Mouse (Mus musculus): Measurements from ENCODE around the gene Snx10. TPM values are rescaled to one million over a fixed set of nuclear protein-coding genes. Genes with fewer than 3 reads are reported as not detected.

Gene Snx10
- polyA plus RNA-seq, 1 experiment: 1.1 TPM

DNA sequence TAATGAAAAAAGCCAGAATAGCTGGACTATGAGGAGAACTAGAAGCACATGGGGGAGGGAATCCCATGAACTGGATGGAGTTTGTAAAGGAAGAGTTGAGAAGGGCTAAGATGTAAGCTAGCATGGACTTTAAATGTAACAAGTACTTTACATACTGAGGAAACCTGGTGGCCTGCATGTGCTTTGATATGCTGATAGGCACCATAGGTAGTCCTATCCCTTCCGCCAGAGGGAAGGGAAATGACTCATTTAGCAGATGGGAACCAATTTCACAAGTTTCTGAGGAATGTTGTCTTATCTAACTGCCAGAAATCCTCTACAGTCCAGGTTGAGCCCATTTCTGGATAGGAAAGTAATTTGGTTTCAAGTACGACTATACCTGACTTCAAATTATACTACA lies 38.1 kb upstream of the Snx10 start:
- no peak overlapping the region for H3ac ChIP-seq (ENCODE audit: control insufficient read depth, insufficient read length, low read depth)
- H3K79me3 ChIP-seq (ENCODE audit: low read depth): peaks cover 2% of the 10 kb centered on the region
- H3K79me2 ChIP-seq (ENCODE audit: control insufficient read depth, insufficient read depth): peaks cover 12% of the 10 kb centered on the region
- peaks cover 27% of the 10 kb centered on the region for H3K36me3 ChIP-seq (ENCODE audit: control insufficient read depth, insufficient read depth)
- no peak for TF ChIP-seq MYOG (IDR thresholded peaks at IDR 0.05; ENCODE audit: control insufficient read depth, extremely low read depth, insufficient read length)
- TF ChIP-seq CTCF (IDR thresholded peaks at IDR 0.05; ENCODE audit: control insufficient read depth, insufficient read depth, insufficient read length): no peak
- no peak for TF ChIP-seq CEBPB (IDR thresholded peaks at IDR 0.05; ENCODE audit: low read depth)
- TF ChIP-seq USF1 (IDR thresholded peaks at IDR 0.05; ENCODE audit: low read depth): no peak
- no peak for TF ChIP-seq FOSL1 (IDR thresholded peaks at IDR 0.05; ENCODE audit: insufficient read depth, low read length, poor library complexity, severe bottlenecking)
- no peak for TF ChIP-seq MAX (IDR thresholded peaks at IDR 0.05)
- no peak for TF ChIP-seq MYOD1 (IDR thresholded peaks at IDR 0.05; ENCODE audit: control insufficient read depth, insufficient read length, low read depth)
- no peaks in the 10 kb centered on the region for H3K27me3 ChIP-seq (ENCODE audit: control insufficient read depth, insufficient read depth, insufficient read length)
- H3K4me3 ChIP-seq (ENCODE audit: insufficient read depth, poor library complexity, severe bottlenecking): no peak overlapping the region

DNA sequence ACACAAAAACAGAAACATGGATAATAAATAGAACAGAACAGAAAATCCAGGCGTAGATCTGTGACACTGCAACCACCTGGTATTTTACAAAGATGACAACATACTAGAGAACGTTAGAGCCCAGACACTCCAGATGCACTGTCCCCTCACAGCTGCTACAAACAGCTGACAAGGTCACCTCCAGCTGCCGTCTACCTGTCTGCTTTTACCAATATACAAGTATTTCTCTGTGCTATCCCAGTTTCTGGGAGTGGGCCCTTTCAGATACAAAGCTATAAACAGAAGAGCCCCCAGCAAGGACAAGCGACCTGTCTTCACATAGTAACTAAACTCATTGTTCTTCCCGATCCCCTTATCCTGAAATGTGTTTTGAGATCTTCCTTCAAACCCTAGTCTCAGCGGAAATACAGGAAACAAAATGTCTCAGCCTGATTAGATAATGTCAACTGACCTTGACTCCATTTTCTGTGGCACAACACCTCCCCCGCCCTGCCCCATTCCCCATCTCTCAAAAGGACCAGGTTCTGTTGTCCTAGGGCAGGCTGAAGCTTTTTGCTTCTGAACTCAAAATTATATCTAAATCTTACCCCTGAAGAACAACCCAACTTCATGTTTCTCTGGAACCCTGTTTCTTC lies 37.5 kb upstream of the Snx10 start:
- Histone ChIP-seq H3ac (ENCODE audit: control insufficient read depth, insufficient read length, low read depth) (no peak overlapping the region), H3K36me3 (ENCODE audit: control insufficient read depth, insufficient read depth) (peaks cover 22% of the 10 kb centered on the region), H3K79me2 (ENCODE audit: control insufficient read depth, insufficient read depth) (peaks cover 8% of the 10 kb centered on the region), H3K79me3 (ENCODE audit: low read depth) (no peaks in the 10 kb centered on the region), H3K4me3 (ENCODE audit: insufficient read depth, poor library complexity, severe bottlenecking) (no peak overlapping the region), H3K27me3 (ENCODE audit: control insufficient read depth, insufficient read depth, insufficient read length) (no peaks in the 10 kb centered on the region)
- no peak for TF ChIP-seq USF1 (IDR thresholded peaks at IDR 0.05; ENCODE audit: low read depth)
- no peak for TF ChIP-seq MYOG (IDR thresholded peaks at IDR 0.05; ENCODE audit: control insufficient read depth, extremely low read depth, insufficient read length)
- TF ChIP-seq CTCF (IDR thresholded peaks at IDR 0.05; ENCODE audit: control insufficient read depth, insufficient read depth, insufficient read length): no peak
- no peak for TF ChIP-seq CEBPB (IDR thresholded peaks at IDR 0.05; ENCODE audit: low read depth)
- TF ChIP-seq MAX (IDR thresholded peaks at IDR 0.05): no peak
- no peak for TF ChIP-seq FOSL1 (IDR thresholded peaks at IDR 0.05; ENCODE audit: insufficient read depth, low read length, poor library complexity, severe bottlenecking)

DNA sequence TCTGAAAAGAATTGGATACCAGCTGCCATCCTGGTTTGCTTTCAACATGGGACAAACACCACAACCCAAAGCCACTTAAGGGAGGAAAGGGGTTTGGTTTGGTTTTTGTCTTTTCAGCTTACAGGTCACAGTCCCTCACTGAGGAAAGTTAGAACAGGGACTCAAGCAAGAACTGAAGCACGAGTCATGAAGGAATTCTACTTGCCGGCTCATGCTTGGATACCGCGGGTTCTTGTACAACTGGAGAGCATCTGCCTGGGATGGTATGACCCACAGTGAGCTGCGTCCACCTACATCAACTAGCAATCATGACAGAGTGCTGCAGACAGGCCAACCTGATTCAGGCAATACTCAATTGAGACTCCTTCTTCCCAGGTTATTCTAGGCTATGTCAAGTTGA lies 37.0 kb upstream of the Snx10 start:
- TF ChIP-seq MYOG (IDR thresholded peaks at IDR 0.05; ENCODE audit: control insufficient read depth, extremely low read depth, insufficient read length) (no peak), USF1 (IDR thresholded peaks at IDR 0.05; ENCODE audit: low read depth) (no peak)
- H3K4me3 ChIP-seq (ENCODE audit: insufficient read depth, poor library complexity, severe bottlenecking): no peak overlapping the region
- H3K27me3 ChIP-seq (ENCODE audit: control insufficient read depth, insufficient read depth, insufficient read length): no peaks in the 10 kb centered on the region
- no peaks in the 10 kb centered on the region for H3K79me3 ChIP-seq (ENCODE audit: low read depth)
- no peak overlapping the region for H3ac ChIP-seq (ENCODE audit: control insufficient read depth, insufficient read length, low read depth)
- H3K79me2 ChIP-seq (ENCODE audit: control insufficient read depth, insufficient read depth): peaks cover 4% of the 10 kb centered on the region
- H3K36me3 ChIP-seq (ENCODE audit: control insufficient read depth, insufficient read depth): peaks cover 16% of the 10 kb centered on the region

DNA sequence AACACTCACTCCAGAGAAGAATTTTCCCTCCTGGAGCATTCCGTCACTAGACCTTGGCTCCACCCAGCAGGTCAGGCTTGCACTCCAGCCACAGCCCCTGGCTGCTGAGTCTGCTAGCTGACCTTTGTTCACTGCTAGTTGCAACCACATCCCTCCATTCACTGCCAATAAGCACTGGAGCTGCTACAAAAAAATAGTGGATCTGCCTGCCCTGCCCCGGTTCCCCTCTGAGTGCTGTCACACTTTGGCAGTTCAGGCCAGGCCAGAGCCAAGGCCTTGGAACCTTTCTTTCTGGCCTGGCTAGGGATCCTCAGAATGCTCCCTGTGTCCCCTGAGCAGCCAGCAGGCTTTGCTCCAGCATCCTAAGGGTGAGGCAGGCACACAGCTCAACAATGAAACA lies 33.9 kb upstream of the Snx10 start:
- no peak overlapping the region for H3ac ChIP-seq (ENCODE audit: control insufficient read depth, insufficient read length, low read depth)
- no peaks in the 10 kb centered on the region for H3K79me3 ChIP-seq (ENCODE audit: low read depth)
- no peak for TF ChIP-seq FOSL1 (IDR thresholded peaks at IDR 0.05; ENCODE audit: insufficient read depth, low read length, poor library complexity, severe bottlenecking)
- TF ChIP-seq USF1 (IDR thresholded peaks at IDR 0.05; ENCODE audit: low read depth): no peak
- TF ChIP-seq MAX (IDR thresholded peaks at IDR 0.05): no peak
- TF ChIP-seq MYOG (IDR thresholded peaks at IDR 0.05; ENCODE audit: control insufficient read depth, extremely low read depth, insufficient read length): no peak
- no peak for TF ChIP-seq CTCF (IDR thresholded peaks at IDR 0.05; ENCODE audit: control insufficient read depth, insufficient read depth, insufficient read length)
- no peak for TF ChIP-seq CEBPB (IDR thresholded peaks at IDR 0.05; ENCODE audit: low read depth)
- TF ChIP-seq MYOD1 (IDR thresholded peaks at IDR 0.05; ENCODE audit: control insufficient read depth, insufficient read length, low read depth): no peak
- no peaks in the 10 kb centered on the region for H3K36me3 ChIP-seq (ENCODE audit: control insufficient read depth, insufficient read depth)
- no peaks in the 10 kb centered on the region for H3K79me2 ChIP-seq (ENCODE audit: control insufficient read depth, insufficient read depth)
- no peak overlapping the region for H3K4me3 ChIP-seq (ENCODE audit: insufficient read depth, poor library complexity, severe bottlenecking)
- no peaks in the 10 kb centered on the region for H3K27me3 ChIP-seq (ENCODE audit: control insufficient read depth, insufficient read depth, insufficient read length)

DNA sequence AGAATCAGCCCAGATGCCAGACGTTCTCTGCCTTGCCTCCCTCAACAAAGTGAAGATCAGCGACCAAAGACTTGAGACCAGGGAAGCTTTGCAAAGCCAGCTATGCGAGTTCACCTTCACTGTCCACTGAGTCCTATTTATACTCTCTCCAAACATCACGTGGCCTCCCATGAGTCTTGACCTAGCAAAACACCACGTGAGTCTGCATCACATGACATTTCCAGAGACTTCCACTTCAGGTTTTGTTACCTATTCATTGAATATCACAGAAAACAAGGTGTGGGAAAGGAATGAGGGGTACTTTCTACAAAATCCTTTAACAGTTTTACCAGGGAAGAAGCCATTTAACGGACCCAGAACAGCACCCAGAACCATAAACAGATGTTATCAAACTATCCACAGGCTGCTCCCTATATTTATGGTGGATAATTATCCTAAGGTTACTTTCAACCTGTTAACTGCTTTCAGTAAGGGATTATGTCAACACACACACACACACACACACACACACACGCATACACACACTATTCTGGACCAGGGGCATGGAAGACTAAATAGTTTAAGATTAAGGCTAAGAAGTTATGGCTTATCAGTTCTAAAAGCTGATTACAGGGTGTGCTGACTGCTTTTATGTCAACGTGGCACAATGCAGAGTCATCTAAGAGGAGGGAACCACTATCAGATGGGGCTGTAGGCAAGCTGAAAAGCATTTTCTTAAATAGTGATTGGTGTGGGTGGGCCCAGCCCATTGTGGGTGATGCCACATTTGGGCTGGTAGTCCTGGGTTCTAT lies 26.2 kb upstream of the Snx10 start:
- H3K79me3 ChIP-seq (ENCODE audit: low read depth): no peaks in the 10 kb centered on the region
- H3ac ChIP-seq (ENCODE audit: control insufficient read depth, insufficient read length, low read depth): no peak overlapping the region
- H3K27me3 ChIP-seq (ENCODE audit: control insufficient read depth, insufficient read depth, insufficient read length): no peaks in the 10 kb centered on the region
- no peaks in the 10 kb centered on the region for H3K79me2 ChIP-seq (ENCODE audit: control insufficient read depth, insufficient read depth)
- no peak for TF ChIP-seq FOSL1 (IDR thresholded peaks at IDR 0.05; ENCODE audit: insufficient read depth, low read length, poor library complexity, severe bottlenecking)
- peak; percentile 17 for TF ChIP-seq USF1 (IDR thresholded peaks at IDR 0.05; ENCODE audit: low read depth)
- TF ChIP-seq MYOD1 (IDR thresholded peaks at IDR 0.05; ENCODE audit: control insufficient read depth, insufficient read length, low read depth): no peak
- no peak overlapping the region for H3K4me3 ChIP-seq (ENCODE audit: insufficient read depth, poor library complexity, severe bottlenecking)
- H3K36me3 ChIP-seq (ENCODE audit: control insufficient read depth, insufficient read depth): no peaks in the 10 kb centered on the region

DNA sequence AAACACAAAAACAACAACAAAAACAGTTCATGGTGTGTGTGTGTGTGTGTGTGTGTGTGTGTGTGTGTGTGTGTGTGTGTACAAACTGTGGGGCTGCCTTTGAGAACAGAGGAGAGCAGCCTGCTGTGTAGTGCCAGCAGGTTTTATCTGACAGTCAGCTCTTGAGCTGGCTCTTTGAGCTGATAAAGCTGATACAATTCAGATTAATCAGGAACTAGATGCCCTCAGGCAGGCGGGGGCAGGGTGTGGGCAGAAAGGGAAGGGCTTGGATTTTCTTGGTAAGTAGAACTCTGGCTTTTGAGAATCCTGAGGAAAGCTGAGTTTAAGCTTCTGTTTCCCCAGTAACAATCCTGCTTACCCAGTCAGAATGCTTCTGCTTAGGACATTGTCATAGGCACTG lies 18.0 kb upstream of the Snx10 start:
- H3K27me3 ChIP-seq (ENCODE audit: control insufficient read depth, insufficient read depth, insufficient read length): no peaks in the 10 kb centered on the region
- no peaks in the 10 kb centered on the region for H3K79me3 ChIP-seq (ENCODE audit: low read depth)
- no peaks in the 10 kb centered on the region for H3K79me2 ChIP-seq (ENCODE audit: control insufficient read depth, insufficient read depth)
- TF ChIP-seq CTCF (IDR thresholded peaks at IDR 0.05; ENCODE audit: control insufficient read depth, insufficient read depth, insufficient read length) (no peak), MYOG (IDR thresholded peaks at IDR 0.05; ENCODE audit: control insufficient read depth, extremely low read depth, insufficient read length) (no peak), USF1 (IDR thresholded peaks at IDR 0.05; ENCODE audit: low read depth) (no peak), CEBPB (IDR thresholded peaks at IDR 0.05; ENCODE audit: low read depth) (no peak), MYOD1 (IDR thresholded peaks at IDR 0.05; ENCODE audit: control insufficient read depth, insufficient read length, low read depth) (no peak), FOSL1 (IDR thresholded peaks at IDR 0.05; ENCODE audit: insufficient read depth, low read length, poor library complexity, severe bottlenecking) (no peak), MAX (IDR thresholded peaks at IDR 0.05) (no peak)
- H3K36me3 ChIP-seq (ENCODE audit: control insufficient read depth, insufficient read depth): no peaks in the 10 kb centered on the region
- no peak overlapping the region for H3ac ChIP-seq (ENCODE audit: control insufficient read depth, insufficient read length, low read depth)
- no peak overlapping the region for H3K4me3 ChIP-seq (ENCODE audit: insufficient read depth, poor library complexity, severe bottlenecking)
